Mouse (Mus musculus) ovary, postnatal 36 days (tissue): Measurements from ENCODE around the gene Ints6l.

Source experiments
- DNase-seq: peaks from one replicate; pipeline ENCODE4 v3.0.0; 2022; ENCODE audit warnings: low spot score, mixed read lengths

Gene Ints6l

GRCm38 (mm10) chrX:56531266-56531665, 76.6 kb downstream of the Ints6l start:
- peak; percentile 46 for DNase-seq

GRCm38 (mm10) chrX:56537162-56537561, 82.5 kb downstream of the Ints6l start:
- peak; percentile 13 for DNase-seq

- no peak for DNase-seq
Measured at GRCm38 (mm10) chrX:56549506-56549905, 94.8 kb downstream of the Ints6l start, which contains the start of gene Gm648. Gene Gm648, minus strand, starts transcription at chrX:56549606.

- no peak for DNase-seq
Measured at GRCm38 (mm10) chrX:56553584-56553983, 98.9 kb downstream of the Ints6l start.
